8 mouse cellular contexts compared by ENCODE assay signal in the genomic region with DNA sequence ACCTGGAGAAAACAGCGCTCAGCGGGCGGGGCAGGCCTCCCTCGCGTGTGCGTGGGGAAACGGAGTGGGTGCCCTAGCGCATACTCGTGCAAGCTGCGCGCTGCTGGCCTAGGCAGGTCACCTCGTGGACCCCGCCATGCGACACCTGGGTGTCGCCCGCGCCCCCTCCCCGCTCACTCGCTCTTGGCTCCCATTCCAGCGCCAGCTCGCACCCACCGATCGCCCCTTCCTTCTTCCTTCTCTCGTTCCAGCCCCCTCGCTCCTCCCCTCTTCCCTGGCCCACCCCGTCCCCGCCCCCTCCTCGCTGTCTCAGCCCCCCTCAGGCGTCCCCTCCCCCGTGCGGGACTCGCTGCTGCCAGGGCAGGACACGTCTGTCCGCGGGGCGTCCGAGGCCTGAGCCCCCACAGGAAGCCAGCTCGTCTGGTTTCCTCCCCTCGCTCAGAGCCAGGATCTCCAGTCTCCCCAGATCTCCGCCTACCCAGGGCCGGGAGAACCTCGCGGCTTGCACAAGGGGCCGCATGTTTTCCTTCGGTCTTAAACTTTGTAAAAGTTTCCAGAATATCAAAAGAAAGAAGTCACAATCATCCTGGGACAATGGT. TPM values are rescaled to one million over a fixed set of nuclear protein-coding genes. Genes with fewer than 3 reads are reported as not detected.
DNase-seq lines count a peak whose midpoint lies in the region; ATAC-seq lines count a peak whose summit lies in the region.

No protein-coding gene starts in this region.

- peak overlapping the region; percentile 91 for H3K4me2 ChIP-seq in heart, embryonic 14.5 days (ENCODE audit: low read length)

- peaks cover 21% of the 10 kb centered on the region for H3K36me3 ChIP-seq in heart, embryonic 14.5 days (ENCODE audit: control insufficient read depth, insufficient read depth, low read length)

- H3K4me1 ChIP-seq in heart, embryonic 14.5 days (ENCODE audit: control insufficient read depth in 2 of 2, insufficient read depth in 2 of 2, low read length in 2 of 2) = peaks cover 23 to 41% of the 10 kb centered on the region in 2 experiments

- no peaks in the 10 kb centered on the region for H3K9me3 ChIP-seq in heart, embryonic 14.5 days (ENCODE audit: control insufficient read depth, low read length)

- peak; percentile 62 for DNase-seq in gastrocnemius, postnatal 10 days
- no peak for DNase-seq in gastrocnemius, adult 8-10 months (ENCODE audit: low spot score in 2 of 2)
- DNase-seq in embryo, embryonic 10.5 days (ENCODE audit: low spot score) = peak; percentile 84
- peak; percentile 38 to 64 for DNase-seq in kidney, postnatal 36 days
- peak; percentile 30 for DNase-seq in testis, postnatal 14 days (ENCODE audit: low spot score)
- DNase-seq in spleen, postnatal 10 days (ENCODE audit: low spot score in 2 of 2) = no peak

- 0% methylated on average over 42 of the region's 45 CpGs for WGBS in heart, embryonic 14.5 days

- H3K27me3 ChIP-seq in heart, embryonic 14.5 days (ENCODE audit: control insufficient read depth, insufficient read depth, low read length) = no peaks in the 10 kb centered on the region

- H3K4me3 ChIP-seq in heart, embryonic 14.5 days (ENCODE audit: control insufficient read depth in 1 of 2, insufficient read depth in 1 of 2, low read depth in 1 of 2, low read length in 2 of 2) = peak overlapping the region; percentile 80 to 91

- peak overlapping the region; percentile 71 to 83 for H3K27ac ChIP-seq in heart, embryonic 14.5 days (replicated peaks in 1 of 2; ENCODE audit: control insufficient read depth in 1 of 2, insufficient read depth in 1 of 2, low read depth in 2 of 2, low read length in 2 of 2)

- peak overlapping the region; percentile 88 for H3K9ac ChIP-seq in heart, embryonic 14.5 days (ENCODE audit: low read length)

- ATAC-seq in heart, embryonic 14.5 days (ENCODE audit: insufficient number of reproducible peaks, insufficient read depth, low FRiP score, low read depth) = peak; percentile 73
- ATAC-seq in megakaryocyte progenitor cell, adult 5-6 weeks (replicated peaks; ENCODE audit: poor library complexity) = peak; percentile 24

RNA-seq across cellular contexts. Expression of a gene that starts 1.4 kb away (rescaled TPM):
- total RNA-seq in gastrocnemius, postnatal 10 days (2021) = 10 to 100 TPM in 1 of 2 experiments, 1 to 10 TPM in 1; 7.2 to 10.0 TPM
- 1 to 10 TPM in 1 of 4 experiments, under 1 TPM in 3; 0.32 to 1.4 (median 0.55) TPM for total RNA-seq in gastrocnemius, adult 8-10 months (2022)
- 10.4 and 26.3 TPM in 2 replicates for polyA plus RNA-seq in heart, embryonic 14.5 days (2014; fragmentation: Nextera tagmentation; extraction: Ambion mirVana)
- total RNA-seq in megakaryocyte progenitor cell, adult 5-6 weeks (2015) = 2.9 and 4.1 TPM in 2 replicates
- 1.5 and 3.8 TPM in 2 replicates for total RNA-seq in megakaryocyte progenitor cell, adult 5-6 weeks (2017)

Comparison
In these comparisons a context has a peak if more than half of its experiments do, and no peak if none do; other contexts are left out.
1. DNase-seq: peak in gastrocnemius, postnatal 10 days (single experiment), embryo, embryonic 10.5 days (single experiment), kidney, postnatal 36 days (2 of 2) and testis, postnatal 14 days (single experiment); none in gastrocnemius, adult 8-10 months (0 of 2) and spleen, postnatal 10 days (0 of 2).